Mouse (Mus musculus) brain, embryonic 14.5 days (tissue): ENCODE measurements around the gene Vav2.

ENCODE experiments used
- CTCF ChIP-seq: fragments of 200-500 bp; IDR thresholded peaks from 2 replicates; pipeline ENCODE4 v1.5.1; 2012; ENCODE audit warnings: inconsistent platforms, mild to moderate bottlenecking, moderate library complexity, borderline replicate concordance; ENCODE audit not compliant: insufficient read depth, insufficient read length; ENCODE audit errors: extremely low read depth
- POLR2A ChIP-seq: fragments of 200-500 bp; IDR thresholded peaks from 2 replicates; pipeline ENCODE4 v1.6.1; 2012; ENCODE audit warnings: mild to moderate bottlenecking, inconsistent platforms, borderline replicate concordance; ENCODE audit not compliant: poor library complexity, insufficient read depth, insufficient read length, severe bottlenecking; ENCODE audit errors: extremely low read depth

DNA sequence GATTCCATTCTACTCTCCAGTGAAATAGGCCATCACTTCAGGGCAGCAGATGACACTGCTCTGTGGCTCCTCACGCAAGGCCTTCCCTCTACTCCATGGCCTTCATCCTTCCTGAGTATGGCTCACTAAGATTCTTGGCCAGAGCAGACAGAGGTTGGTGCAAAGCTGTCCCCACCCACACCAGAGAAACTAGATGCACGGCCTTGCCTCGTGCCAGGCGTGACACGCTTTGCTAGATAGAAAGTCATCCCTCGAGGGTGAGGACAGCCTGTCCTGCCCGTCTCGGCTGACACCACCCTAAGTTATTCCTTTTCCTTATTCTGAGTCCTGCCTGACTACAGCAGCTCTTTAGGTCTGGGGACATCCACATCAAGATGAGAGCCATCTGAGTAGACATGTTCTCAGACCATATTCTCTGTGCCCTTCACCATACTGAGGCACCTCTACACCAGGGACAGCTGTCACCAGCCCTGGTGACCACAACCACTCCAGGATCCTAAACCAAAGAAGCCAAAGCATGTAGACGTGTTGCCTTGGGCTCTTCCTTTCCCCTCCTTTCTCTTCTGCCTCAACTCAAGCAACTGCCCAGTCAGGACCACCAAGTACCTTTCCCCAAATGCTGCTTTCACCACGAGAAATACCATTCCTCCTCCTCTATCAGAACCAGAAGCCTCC lies 97.3 kb downstream of the Vav2 start:
- TF ChIP-seq POLR2A, result no peak
- TF ChIP-seq CTCF, result no peak
